Mouse (Mus musculus): ENCODE measurements around the gene Frk.

- no peak for TF ChIP-seq CTCF (IDR thresholded peaks at IDR 0.05; ENCODE audit: low read depth)
- no peak for TF ChIP-seq EP300 (IDR thresholded peaks at IDR 0.05; ENCODE audit: low read depth)
Measured at GRCm38 (mm10) chr10:34469037-34469436, 14.2 kb upstream of the Frk start.
